Comparison of ENCODE assay signal across 18 mouse cellular contexts in the genomic region with DNA sequence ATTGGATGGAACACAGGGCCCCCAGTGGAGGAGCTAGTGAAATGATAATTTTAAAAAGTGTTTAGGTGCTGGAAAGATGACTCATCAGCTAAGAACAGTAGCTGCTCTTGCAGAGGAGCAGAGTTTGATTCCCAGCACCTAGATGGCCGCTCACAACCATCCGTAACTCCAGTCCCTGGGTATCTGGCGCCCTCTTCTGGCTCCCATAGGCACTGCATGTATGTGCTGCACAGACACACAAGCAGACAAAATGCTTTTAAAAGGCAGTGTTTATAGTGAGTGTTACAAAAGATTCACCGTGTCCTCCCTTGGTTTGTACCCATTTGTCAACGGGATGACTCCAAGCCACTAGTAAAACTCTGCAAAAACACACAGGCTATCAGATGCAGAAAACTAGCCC.
DNase-seq lines count a peak whose midpoint lies in the region; ATAC-seq and TF ChIP-seq lines count a peak whose summit lies in the region.
"Had no signal": no experiment of that assay in that cellular context is flagged by ENCODE, and none has a peak within 500 bp of the region (broad histone marks: within the 10 kb centered on the region; RNA-seq: fewer than 3 reads in every experiment).

No protein-coding gene starts in this region.

- no peaks in the 10 kb centered on the region for H3K27me3 ChIP-seq in forebrain, postnatal 0 days (ENCODE audit: insufficient read depth, low read length)
- H3K27me3 ChIP-seq in forebrain, embryonic 11.5 days (ENCODE audit: control insufficient read depth, insufficient read depth, low read length): no peaks in the 10 kb centered on the region
- no peaks in the 10 kb centered on the region for H3K27me3 ChIP-seq in thymus, adult 2 months (ENCODE audit: control insufficient read depth, insufficient read depth, low read length)
- H3K27me3 ChIP-seq: embryonic facial prominence, embryonic 15.5 days; forebrain, embryonic 12.5 days; heart, embryonic 15.5 days; midbrain, embryonic 13.5 days had no signal

- no peak overlapping the region for H3K4me2 ChIP-seq in forebrain, postnatal 0 days (ENCODE audit: low read depth)
- no peak overlapping the region for H3K4me2 ChIP-seq in forebrain, embryonic 11.5 days (ENCODE audit: low read depth, low read length, severe bottlenecking)
- H3K4me2 ChIP-seq: embryonic facial prominence, embryonic 15.5 days; forebrain, embryonic 12.5 days; heart, embryonic 15.5 days; hindbrain, embryonic 14.5 days; midbrain, embryonic 13.5 days had no signal

- H3K36me3 ChIP-seq in forebrain, postnatal 0 days (ENCODE audit: insufficient read depth): no peaks in the 10 kb centered on the region
- H3K36me3 ChIP-seq in forebrain, embryonic 11.5 days (ENCODE audit: control insufficient read depth, insufficient read depth, low read length): no peaks in the 10 kb centered on the region
- H3K36me3 ChIP-seq in thymus, adult 2 months (ENCODE audit: control insufficient read depth, insufficient read depth, low read length): no peaks in the 10 kb centered on the region
- H3K36me3 ChIP-seq: embryonic facial prominence, embryonic 15.5 days; forebrain, embryonic 12.5 days; heart, embryonic 15.5 days; midbrain, embryonic 13.5 days had no signal

- DNase-seq in forebrain, postnatal 0 days: no peak
- no peak for DNase-seq in forebrain, embryonic 11.5 days (ENCODE audit: low spot score)
- no peak for DNase-seq in left cerebral cortex, adult 2 months (ENCODE audit: extremely low spot score in 1 of 2, low spot score in 2 of 2)
- DNase-seq in left cerebral cortex, adult 18-20 months (ENCODE audit: low spot score in 2 of 2): no peak
- DNase-seq in thymus, adult 2 months: no peak
- DNase-seq in thymus, postnatal 0 days (ENCODE audit: low spot score): no peak
- no peak for DNase-seq in kidney, adult 11 months
- DNase-seq in urinary bladder, postnatal 25 days (ENCODE audit: low spot score): no peak
- DNase-seq: adrenal gland, adult 2 months; cerebellum, adult 9-10 months; lung, postnatal 36 days; right cerebral cortex, postnatal 14 days; thymus, adult 18-20 months had no signal

- H3K9me3 ChIP-seq in forebrain, postnatal 0 days (ENCODE audit: low read length): no peaks in the 10 kb centered on the region
- H3K9me3 ChIP-seq in forebrain, embryonic 11.5 days (ENCODE audit: control insufficient read depth, low read length): no peaks in the 10 kb centered on the region; the same call in 1 of the 2 replicates
- H3K9me3 ChIP-seq: embryonic facial prominence, embryonic 15.5 days; forebrain, embryonic 12.5 days; heart, embryonic 15.5 days; midbrain, embryonic 13.5 days had no signal

- H3K4me1 ChIP-seq in forebrain, postnatal 0 days (ENCODE audit: insufficient read depth): no peaks in the 10 kb centered on the region
- H3K4me1 ChIP-seq in forebrain, embryonic 11.5 days (replicated peaks; ENCODE audit: control insufficient read depth, insufficient read depth, low read length): no peaks in the 10 kb centered on the region
- no peaks in the 10 kb centered on the region for H3K4me1 ChIP-seq in thymus, adult 2 months (replicated peaks; ENCODE audit: control insufficient read depth, insufficient read depth, low read length)
- H3K4me1 ChIP-seq: embryonic facial prominence, embryonic 15.5 days; heart, embryonic 15.5 days; midbrain, embryonic 13.5 days had no signal

- intact Hi-C loops in left cerebral cortex, adult 2 months (cut with DNase I): no loop called here

- H3K4me3 ChIP-seq in forebrain, postnatal 0 days (ENCODE audit: low read depth, low read length): no peak overlapping the region
- no peak overlapping the region for H3K4me3 ChIP-seq in forebrain, embryonic 11.5 days (ENCODE audit: low read depth, low read length)
- no peak overlapping the region for H3K4me3 ChIP-seq in left cerebral cortex, adult 2 months
- no peak overlapping the region for H3K4me3 ChIP-seq in thymus, adult 2 months (ENCODE audit: control insufficient read depth, insufficient read depth, low read length)
- H3K4me3 ChIP-seq: embryonic facial prominence, embryonic 15.5 days; forebrain, embryonic 12.5 days; heart, embryonic 15.5 days; midbrain, embryonic 13.5 days had no signal

- no peak for ATAC-seq in forebrain, postnatal 0 days
- no peak for ATAC-seq in forebrain, embryonic 11.5 days (replicated peaks; ENCODE audit: low FRiP score)
- ATAC-seq: midbrain, embryonic 13.5 days had no signal

- no peak overlapping the region for H3K9ac ChIP-seq in forebrain, postnatal 0 days
- no peak overlapping the region for H3K9ac ChIP-seq in forebrain, embryonic 11.5 days (ENCODE audit: low read length)
- H3K9ac ChIP-seq: embryonic facial prominence, embryonic 15.5 days; forebrain, embryonic 12.5 days; heart, embryonic 15.5 days; hindbrain, embryonic 14.5 days; midbrain, embryonic 13.5 days had no signal

- peak; percentile 35 for TF ChIP-seq CTCF in forebrain, postnatal 0 days (IDR thresholded peaks at IDR 0.05; ENCODE audit: low read depth)
- TF ChIP-seq CTCF in left cerebral cortex, adult 2 months (IDR thresholded peaks at IDR 0.05): peak; percentile 29
- 0 out of 2 replicates have a peak, but pooled peaks have one; percentile 23 for TF ChIP-seq CTCF in thymus, adult 2 months (IDR thresholded peaks at IDR 0.05; ENCODE audit: borderline replicate concordance, control insufficient read depth, extremely low read depth, insufficient read depth, low read length, poor library complexity)

- WGBS in forebrain, postnatal 0 days: 94% methylated on average over 5 of the region's 5 CpGs
- 93% methylated on average over 5 of the region's 5 CpGs for WGBS in forebrain, embryonic 11.5 days
- WGBS in thymus, adult 2 months: 91% methylated on average over 5 of the region's 5 CpGs

- H3K27ac ChIP-seq in forebrain, postnatal 0 days (ENCODE audit: low read depth, low read length): no peak overlapping the region
- H3K27ac ChIP-seq in forebrain, embryonic 11.5 days (ENCODE audit: low read depth, low read length): no peak overlapping the region
- H3K27ac ChIP-seq in left cerebral cortex, adult 2 months: no peak overlapping the region
- no peak overlapping the region for H3K27ac ChIP-seq in thymus, adult 2 months (ENCODE audit: control insufficient read depth, insufficient read depth, low read length)
- H3K27ac ChIP-seq: embryonic facial prominence, embryonic 15.5 days; forebrain, embryonic 12.5 days; heart, embryonic 15.5 days; hindbrain, embryonic 14.5 days; midbrain, embryonic 13.5 days had no signal

- no peak for TF ChIP-seq POLR2A in thymus, adult 2 months (IDR thresholded peaks at IDR 0.05; ENCODE audit: control insufficient read depth, extremely low read depth, insufficient read depth, low read length, poor library complexity)
